Mouse (Mus musculus) right cerebral cortex, postnatal 4 days (tissue): ENCODE results near the gene Zfp830.

Experiments used
- DNase-seq: peaks from one replicate; pipeline ENCODE4 v3.0.0-alpha.2; 2022

Zfp830 gene

DNA sequence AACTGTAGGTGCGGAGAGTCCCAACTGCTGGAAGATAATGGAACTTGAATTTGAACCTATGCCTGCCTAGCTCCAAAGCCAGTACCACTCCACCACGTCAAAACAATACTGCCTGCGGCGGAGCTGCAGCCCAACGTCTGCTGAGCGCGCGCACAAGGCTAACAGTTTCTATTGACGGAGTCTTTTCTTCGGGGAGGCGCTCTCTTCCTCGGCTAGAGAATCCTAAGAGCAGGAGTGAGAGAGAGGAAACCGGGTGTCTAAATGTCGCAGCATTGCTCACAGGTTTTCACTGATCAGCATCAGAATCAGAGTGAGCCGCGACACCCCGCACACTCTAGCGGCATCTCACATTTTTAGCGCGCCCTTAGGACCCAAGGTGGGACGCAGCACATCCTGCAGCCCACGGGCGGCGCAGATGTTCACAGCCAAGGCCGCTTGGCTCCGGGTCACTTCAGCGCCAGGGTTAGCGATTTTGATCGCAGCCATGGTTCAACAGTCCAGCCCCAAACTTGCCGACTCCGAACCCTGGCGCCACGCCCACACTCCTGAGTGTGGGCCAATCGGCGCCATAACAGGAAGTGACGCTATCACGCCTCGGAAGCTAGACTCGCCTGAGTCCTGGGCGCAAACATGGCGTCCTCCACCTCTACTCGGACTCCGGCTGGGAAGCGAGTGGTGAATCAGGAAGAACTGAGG lies at the start of gene Zfp830, which contains the start of gene Cct6b:
TSS of gene Zfp830 (plus strand) at position 604 of the 696 bp plus-strand sequence.
TSS of gene Cct6b (minus strand) at position 580 of the 696 bp plus-strand sequence.
- peak; percentile 97 for DNase-seq

- DNase-seq = no peak
Measured at GRCm38 (mm10) chr11:82719294-82719693, 44.9 kb upstream of the Zfp830 start.

- DNase-seq = no peak
Measured at GRCm38 (mm10) chr11:82726862-82727261, 37.3 kb upstream of the Zfp830 start.

DNA sequence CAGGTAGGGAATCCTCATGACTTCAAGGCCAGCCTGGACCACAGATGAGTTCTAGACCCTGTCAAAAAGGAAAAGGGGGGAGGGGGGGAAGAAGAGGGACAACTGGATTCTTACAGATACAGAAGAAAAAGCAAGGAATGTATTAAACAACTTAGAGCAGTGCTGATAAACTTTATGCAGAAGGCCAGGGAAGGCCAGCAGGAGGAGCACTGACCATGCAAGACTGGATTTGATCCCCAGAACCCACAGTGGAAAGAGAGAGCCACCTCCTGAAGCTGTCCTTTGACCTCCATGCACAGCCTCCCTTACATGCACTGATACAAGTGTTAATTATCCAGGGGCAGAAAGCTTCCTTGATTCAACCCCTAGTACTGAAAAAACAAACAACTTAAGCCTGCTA lies 29.9 kb upstream of the Zfp830 start:
- DNase-seq = no peak

- DNase-seq = no peak
Measured at GRCm38 (mm10) chr11:82739006-82739405, 25.1 kb upstream of the Zfp830 start.

DNA sequence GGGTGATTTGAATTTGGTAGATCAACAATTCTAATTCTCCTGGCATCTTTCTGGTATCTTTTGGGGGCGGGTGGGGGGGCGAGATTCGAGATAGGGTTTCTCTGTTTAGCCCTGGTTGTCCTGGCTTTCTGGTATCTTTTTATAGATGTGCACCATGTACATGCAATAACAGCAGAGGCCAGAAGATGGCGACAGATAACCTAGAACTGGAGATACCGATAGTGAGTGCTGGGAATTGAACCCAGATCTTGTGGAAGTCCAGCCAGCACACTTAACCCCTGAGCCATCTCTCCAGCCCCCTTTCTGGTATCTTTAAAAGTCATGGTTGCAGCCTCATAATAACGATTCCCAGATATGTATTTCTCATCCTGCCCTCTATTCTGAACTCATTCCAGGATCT lies 18.0 kb upstream of the Zfp830 start:
- no peak for DNase-seq

GRCm38 (mm10) chr11:82746857-82747366 lies 17.2 kb upstream of the Zfp830 start:
- DNase-seq = no peak

DNA sequence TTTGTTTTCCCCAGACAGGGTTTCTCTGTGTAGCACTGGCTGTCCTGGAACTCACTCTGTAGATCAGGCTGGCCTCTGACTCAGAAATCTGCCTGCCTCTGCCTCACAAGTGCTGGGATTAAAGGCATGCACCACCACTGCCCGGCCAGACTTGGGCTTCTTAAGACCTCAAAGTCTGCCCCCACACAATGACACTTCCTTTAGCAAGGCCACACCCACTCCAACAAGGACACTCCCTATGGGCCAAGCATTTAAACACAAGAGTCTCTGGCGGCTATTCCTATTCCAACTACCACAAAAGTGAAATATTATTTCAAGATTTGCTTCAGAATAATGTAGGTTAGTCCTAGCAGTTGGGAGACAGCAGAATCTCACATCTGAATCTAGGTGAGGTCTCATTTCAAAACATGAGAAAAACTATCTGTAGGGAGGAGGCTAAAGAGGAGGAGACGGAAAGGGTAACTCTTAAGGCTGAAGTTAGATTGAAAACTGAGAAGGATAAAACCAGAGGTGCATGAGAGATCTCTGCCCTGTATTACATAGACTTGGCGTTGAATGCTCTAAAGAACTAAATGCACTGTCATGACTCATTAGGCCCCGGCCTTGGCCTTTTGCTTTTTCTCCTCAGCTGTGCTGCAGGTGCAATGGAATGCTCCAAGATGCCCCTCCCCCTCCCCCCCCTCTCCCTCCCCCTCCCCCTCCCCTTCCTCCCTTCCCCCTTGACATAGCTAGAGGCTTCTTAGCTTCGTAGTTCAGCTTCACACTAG lies 11.6 kb upstream of the Zfp830 start:
- no peak for DNase-seq

- no peak for DNase-seq
Measured at GRCm38 (mm10) chr11:82755919-82756318, 8.2 kb upstream of the Zfp830 start.

DNA sequence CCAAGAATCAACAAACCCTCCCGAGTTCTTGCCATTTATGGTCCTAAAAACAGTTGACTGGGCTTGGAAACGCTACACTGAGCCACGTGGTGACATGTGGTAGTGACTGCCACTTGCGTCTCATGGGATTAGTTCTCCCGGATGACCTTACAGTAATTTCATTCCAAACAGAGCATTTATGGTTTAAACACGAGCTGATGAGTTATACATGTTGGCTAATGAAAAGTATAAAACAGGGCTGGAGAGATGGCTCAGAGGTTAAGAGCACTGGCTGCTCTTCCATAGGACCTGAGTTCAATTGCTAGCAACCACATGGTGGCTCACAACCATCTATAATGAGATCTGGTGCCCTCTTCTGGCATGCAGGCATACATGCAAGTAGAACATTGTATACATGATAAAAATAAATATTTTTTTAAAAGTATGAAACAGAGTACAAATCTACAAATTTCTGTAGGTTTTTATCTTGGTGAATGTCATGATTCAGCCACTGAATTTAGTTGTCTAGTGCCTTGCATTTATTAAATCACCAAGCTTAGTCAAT lies 1.8 kb upstream of the Zfp830 start:
- DNase-seq = no peak

DNA sequence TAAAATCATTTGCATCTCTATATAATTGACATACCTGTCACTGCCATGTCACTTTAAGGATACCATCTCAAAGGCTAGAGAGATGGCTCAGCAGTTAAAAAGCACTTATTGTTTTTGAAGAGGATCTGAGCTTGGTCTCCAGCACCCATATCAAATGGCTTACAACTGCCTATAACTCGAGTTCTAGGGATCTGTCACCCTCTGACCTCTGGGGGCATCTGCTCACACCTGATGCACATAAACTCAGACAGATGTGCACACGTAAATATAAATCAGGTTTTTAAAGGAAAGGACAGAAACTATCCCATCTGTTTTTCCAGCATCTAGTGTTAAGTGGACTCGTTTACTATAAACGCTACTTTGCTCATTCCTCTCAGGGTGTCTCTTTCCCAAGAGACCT lies 884 bp upstream of the Zfp830 start:
- no peak for DNase-seq

DNA sequence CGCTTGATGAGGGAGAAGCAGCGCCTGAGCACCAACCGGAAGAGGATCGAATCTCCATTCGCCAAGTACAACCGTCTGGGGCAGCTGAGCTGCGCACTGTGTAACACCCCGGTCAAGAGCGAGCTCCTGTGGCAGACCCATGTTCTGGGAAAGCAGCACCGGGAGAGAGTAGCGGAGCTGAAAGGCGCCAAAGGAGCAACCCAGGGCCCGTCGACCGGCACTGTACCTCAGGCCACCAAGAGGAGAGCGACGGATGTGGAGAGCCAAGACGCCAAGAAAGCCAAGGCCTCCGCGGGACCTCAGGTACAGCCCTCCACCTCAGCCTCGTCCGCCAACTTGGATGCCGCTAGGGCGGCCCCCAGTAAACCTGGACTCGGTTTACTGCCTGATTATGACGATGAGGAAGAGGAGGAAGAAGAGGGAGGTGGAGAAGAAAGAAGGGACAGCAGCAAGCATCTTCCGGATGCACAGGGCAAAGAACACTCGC lies 336 bp downstream of the Zfp830 start:
- no peak for DNase-seq

DNA sequence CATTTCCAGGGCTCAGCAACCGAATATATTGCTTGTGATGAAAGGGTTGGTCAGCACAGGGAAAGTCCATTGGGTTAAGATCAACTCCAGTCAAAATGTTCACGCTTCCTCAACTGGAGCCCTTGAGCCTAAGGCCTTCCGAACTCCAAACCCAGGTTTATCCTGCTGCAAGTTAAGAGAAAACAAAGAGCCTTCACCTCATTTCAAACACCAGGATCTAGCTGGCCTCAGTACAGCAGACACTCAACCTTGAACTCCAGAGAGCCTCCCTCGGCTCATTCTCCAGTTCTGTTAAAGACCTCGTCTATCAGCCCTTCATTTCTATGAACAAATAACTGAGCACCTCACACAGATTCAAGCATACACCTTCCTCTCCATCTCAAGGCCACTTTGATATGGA lies 16.0 kb downstream of the Zfp830 start:
- DNase-seq = no peak

DNA sequence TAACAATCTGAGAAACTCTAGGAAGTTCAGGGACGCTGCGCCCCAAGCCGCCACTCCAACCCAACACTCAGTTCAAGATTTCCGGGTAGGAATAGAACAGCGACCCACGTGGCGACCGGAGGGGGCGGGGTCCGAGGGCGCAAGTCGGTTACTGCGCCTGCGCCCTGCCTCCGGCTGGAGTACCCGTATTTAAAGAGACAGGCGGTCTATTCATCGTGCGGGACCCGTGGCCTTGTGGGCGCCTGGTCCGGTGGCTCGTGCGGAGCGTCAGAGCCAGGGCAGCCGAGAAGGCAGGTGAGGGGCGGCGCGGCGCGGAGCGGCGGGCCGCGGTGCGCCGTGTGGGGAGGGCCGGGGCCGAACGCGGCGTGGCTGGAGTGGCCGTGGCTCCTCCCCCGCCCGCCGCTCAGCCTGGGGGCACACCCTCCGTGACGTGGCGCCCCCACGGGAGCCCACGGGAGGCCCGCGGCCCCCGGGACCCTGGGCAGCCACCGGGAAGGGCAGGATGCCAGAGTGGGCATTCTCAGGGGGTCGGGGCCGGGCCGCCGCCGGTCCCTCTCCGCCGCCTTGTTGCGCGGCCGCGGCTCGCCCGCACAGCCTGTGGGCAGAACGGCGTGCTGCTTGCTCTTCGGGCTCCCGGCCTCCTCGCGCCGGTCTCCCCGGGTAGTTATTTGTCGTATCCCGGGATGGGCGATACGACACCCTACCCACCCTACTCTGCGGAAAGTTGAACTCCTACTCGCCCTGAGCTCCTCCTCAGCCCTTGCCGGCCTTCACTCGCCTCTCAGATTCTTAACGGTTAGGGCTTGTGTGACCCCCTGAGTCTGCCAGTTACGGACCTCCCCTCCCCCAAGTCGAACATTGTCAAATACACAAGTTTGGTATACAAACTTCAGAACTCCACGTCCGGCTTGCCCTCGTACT lies 17.1 kb downstream of the Zfp830 start, which contains the start of gene Lig3:
TSS of gene Lig3 (plus strand) at position 126 of the 921 bp plus-strand sequence.
- DNase-seq = peak; percentile 95

GRCm38 (mm10) chr11:82782197-82782596 lies 18.1 kb downstream of the Zfp830 start:
- DNase-seq = no peak

DNA sequence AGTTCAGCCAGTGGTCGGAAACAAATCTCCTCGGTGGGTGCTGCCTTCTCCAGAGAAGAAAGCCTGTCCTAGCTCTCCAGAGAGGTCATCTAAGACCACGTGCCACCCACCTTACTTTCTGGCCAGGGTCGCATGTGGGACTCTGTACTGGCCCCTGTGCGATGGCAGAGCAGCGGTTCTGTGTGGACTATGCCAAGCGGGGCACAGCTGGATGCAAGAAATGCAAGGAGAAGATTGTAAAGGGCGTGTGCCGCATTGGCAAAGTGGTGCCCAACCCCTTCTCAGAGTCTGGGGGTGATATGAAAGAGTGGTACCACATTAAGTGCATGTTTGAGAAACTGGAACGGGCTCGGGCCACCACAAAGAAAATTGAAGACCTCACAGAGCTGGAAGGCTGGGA lies 19.3 kb downstream of the Zfp830 start:
- no peak for DNase-seq

DNA sequence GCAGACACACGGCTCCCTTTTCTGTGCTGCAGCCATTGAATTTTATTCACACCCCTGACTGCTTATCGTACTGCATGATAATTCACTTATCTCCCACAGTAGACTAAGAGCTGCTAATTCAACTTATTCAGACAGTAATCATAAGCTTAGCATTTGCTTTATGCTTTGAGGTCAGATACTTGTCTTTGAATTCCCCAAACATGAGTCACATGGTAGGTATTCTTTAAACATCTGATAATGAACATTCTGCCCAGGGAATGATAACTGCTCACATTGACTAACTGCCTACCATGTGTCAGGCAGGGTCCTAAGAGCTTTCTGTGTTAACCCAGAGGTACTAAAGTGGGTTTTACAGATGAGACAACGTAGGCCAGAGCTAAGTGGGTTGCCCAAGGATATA lies 42.5 kb downstream of the Zfp830 start:
- DNase-seq = no peak

DNA sequence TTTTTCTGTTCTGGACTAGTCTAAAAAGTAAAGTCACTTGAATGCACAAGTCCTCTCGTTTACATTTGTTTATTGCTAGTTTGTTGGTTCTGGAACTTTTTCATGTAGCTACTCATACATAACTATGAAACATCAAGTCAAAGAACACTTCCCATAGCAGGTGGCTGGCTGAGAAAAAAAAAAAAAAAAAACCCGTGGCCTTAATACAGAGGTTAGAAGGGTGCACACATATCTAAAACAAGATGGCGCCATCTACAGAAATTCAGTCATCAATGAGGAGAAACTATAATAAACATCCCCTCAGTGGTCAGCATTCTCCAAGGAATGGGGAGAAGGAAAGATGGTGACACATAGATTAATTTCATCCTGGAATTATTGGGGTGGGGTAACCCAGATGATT lies 43.2 kb downstream of the Zfp830 start:
- DNase-seq = no peak

DNA sequence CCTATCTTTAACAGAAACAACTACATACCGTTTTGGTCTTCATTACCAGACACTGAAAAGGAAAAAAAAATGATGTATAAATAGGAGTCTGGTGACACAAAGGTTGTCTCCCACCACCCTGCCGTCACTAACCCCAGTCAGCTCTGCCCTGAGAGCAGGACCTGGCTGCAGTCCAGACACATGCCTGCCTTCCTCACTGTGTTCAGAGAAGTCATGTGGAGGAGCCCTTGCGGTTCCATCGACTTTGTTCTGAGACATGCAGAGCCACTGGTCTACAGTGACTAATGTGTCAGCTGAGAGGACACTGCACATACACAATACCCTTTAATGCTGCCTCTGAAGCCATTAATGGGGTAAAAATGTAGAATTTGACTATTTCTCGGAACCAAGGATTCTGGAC lies 44.3 kb downstream of the Zfp830 start:
- DNase-seq = no peak
